Mouse (Mus musculus): ENCODE data around the gene Gm5431. TPM values are rescaled to one million over a fixed set of nuclear protein-coding genes. Genes with fewer than 3 reads are reported as not detected.

Gm5431 gene
- total and polyA plus RNA-seq, 2 experiments from 2014 or later: 0.08 to 0.10 TPM

GRCm38 (mm10) chr11:48838879-48839680, 62.9 kb downstream of the Gm5431 start:
- Histone ChIP-seq H3K27me3 (ENCODE audit: insufficient read depth, low read length) (no peaks in the 10 kb centered on the region; the same call in 1 of the 2 replicates), H3K9ac (replicated peaks; ENCODE audit: low read length) (no peak overlapping the region), H3K4me1 (ENCODE audit: insufficient read depth, low read length) (peaks cover 5% of the 10 kb centered on the region; the same call in 1 of the 2 replicates), H3K9me3 (ENCODE audit: low read length) (no peaks in the 10 kb centered on the region), H3K27ac (no peak overlapping the region), H3K4me2 (ENCODE audit: low read depth, low read length) (peak overlapping the region; percentile 95), H3K4me3 (ENCODE audit: low read length) (no peak overlapping the region), H3K36me3 (ENCODE audit: insufficient read depth, low read length) (no peaks in the 10 kb centered on the region)
- DNase-seq (ENCODE audit: low spot score) (no peak), ATAC-seq (no peak)
- TF ChIP-seq CTCF (IDR thresholded peaks at IDR 0.05; ENCODE audit: low read depth): no peak
- WGBS: 70% methylated on average over 10 of the region's 10 CpGs

DNA sequence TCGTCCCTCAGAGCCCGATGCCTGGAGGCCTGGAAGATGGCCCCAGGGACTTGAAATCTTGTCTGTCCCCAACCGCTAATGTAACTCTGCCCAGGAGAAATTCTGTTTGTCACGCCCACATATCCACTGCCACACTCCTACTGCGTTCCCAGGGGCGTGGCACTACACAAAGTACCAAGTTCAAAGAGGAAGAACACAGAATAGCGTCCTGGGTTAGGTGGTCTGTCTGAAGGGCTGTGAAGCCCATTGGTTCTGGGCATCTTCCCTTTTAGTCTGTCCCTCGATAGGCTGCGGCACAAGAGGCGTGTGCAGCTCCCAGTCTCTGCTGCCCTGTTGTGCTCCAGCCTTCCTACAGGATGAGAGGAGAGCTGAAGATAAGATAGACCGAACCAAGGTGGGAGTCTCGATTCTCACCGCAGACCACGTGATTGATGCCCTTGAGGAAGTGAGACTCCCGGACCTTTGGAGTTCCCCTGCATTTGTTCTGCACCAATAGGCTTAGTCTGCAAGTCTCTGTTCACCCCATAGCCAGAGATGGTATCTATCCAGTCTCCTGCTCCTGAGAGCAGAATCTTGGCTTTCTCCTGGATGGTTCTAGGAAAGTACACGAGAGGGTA, 63.7 kb downstream of the Gm5431 start:
- ATAC-seq (peak; percentile 42), DNase-seq (ENCODE audit: low spot score) (peak; percentile 44)
- Histone ChIP-seq H3K4me1 (ENCODE audit: insufficient read depth, low read length) (peaks cover 5% of the 10 kb centered on the region; the same call in 1 of the 2 replicates), H3K9ac (replicated peaks; ENCODE audit: low read length) (peak overlapping the region; percentile 83), H3K9me3 (ENCODE audit: low read length) (no peaks in the 10 kb centered on the region), H3K4me3 (ENCODE audit: low read length) (peak overlapping the region; percentile 89), H3K36me3 (ENCODE audit: insufficient read depth, low read length) (no peaks in the 10 kb centered on the region), H3K27ac (peak overlapping the region; percentile 75), H3K4me2 (ENCODE audit: low read depth, low read length) (peak overlapping the region; percentile 95), H3K27me3 (ENCODE audit: insufficient read depth, low read length) (no peaks in the 10 kb centered on the region; the same call in 1 of the 2 replicates)
- no peak for TF ChIP-seq CTCF (IDR thresholded peaks at IDR 0.05; ENCODE audit: low read depth)
- WGBS: 3% methylated on average over 16 of the region's 16 CpGs

Other genes starting within 250 kb of the Gm5431 start
- gene Rack1, start 101.9 kb downstream of the Gm5431 start, total RNA-seq (2014; rRNA removed): 897 and 958 TPM in 2 replicates
- 324 and 342 TPM in 2 replicates for gene Rack1, start 101.9 kb downstream of the Gm5431 start, polyA plus RNA-seq (2015; fragmentation: Nextera tagmentation; extraction: Ambion mirVana)
- 42.1 and 43.3 TPM in 2 replicates for gene Trim41, start 84.9 kb downstream of the Gm5431 start, total RNA-seq (2014; rRNA removed)
- gene Trim41, start 84.9 kb downstream of the Gm5431 start, polyA plus RNA-seq (2015; fragmentation: Nextera tagmentation; extraction: Ambion mirVana): 5.5 and 7.1 TPM in 2 replicates
- 4.0 and 7.7 TPM in 2 replicates for gene Trim7, start 76.1 kb downstream of the Gm5431 start, total RNA-seq (2014; rRNA removed)
- 3.7 TPM in 2 replicates for gene Trim7, start 76.1 kb downstream of the Gm5431 start, polyA plus RNA-seq (2015; fragmentation: Nextera tagmentation; extraction: Ambion mirVana)
- gene Gm12184, start 75.6 kb downstream of the Gm5431 start, total RNA-seq (2014; rRNA removed): 20.1 and 26.4 TPM in 2 replicates
- gene Gm12184, start 75.6 kb downstream of the Gm5431 start, polyA plus RNA-seq (2015; fragmentation: Nextera tagmentation; extraction: Ambion mirVana): 5.7 and 6.0 TPM in 2 replicates
- gene Irgm1, start 30.5 kb downstream of the Gm5431 start, total RNA-seq (2014; rRNA removed): 5.8 and 6.0 TPM in 2 replicates
- 6.3 and 8.2 TPM in 2 replicates for gene Irgm1, start 30.5 kb downstream of the Gm5431 start, polyA plus RNA-seq (2015; fragmentation: Nextera tagmentation; extraction: Ambion mirVana)
- 0.32 and 0.37 TPM in 2 replicates for gene Psme2b, start 44.0 kb upstream of the Gm5431 start, total RNA-seq (2014; rRNA removed)
- gene Psme2b, start 44.0 kb upstream of the Gm5431 start, polyA plus RNA-seq (2015; fragmentation: Nextera tagmentation; extraction: Ambion mirVana): 1.4 and 1.7 TPM in 2 replicates
- 0.16 TPM in 1 of 2 replicates, not detected in the other for gene Olfr56, start 76.7 kb upstream of the Gm5431 start, total RNA-seq (2014; rRNA removed)
- 0.08 TPM in 1 of 2 replicates, not detected in the other for gene Olfr56, start 76.7 kb upstream of the Gm5431 start, polyA plus RNA-seq (2015; fragmentation: Nextera tagmentation; extraction: Ambion mirVana)
- gene 9930111J21Rik1, start 77.2 kb upstream of the Gm5431 start, total RNA-seq (2014; rRNA removed): 0.75 and 0.84 TPM in 2 replicates
- 0.20 and 0.40 TPM in 2 replicates for gene 9930111J21Rik1, start 77.2 kb upstream of the Gm5431 start, polyA plus RNA-seq (2015; fragmentation: Nextera tagmentation; extraction: Ambion mirVana)
- not detected in 2 replicates for gene Gm12185, start 90.0 kb upstream of the Gm5431 start, total RNA-seq (2014; rRNA removed)
- gene Gm12185, start 90.0 kb upstream of the Gm5431 start, polyA plus RNA-seq (2015; fragmentation: Nextera tagmentation; extraction: Ambion mirVana): 0.24 TPM in 1 of 2 replicates, not detected in the other
- not detected in 2 replicates for gene Tgtp1, start 92.0 kb upstream of the Gm5431 start, total RNA-seq (2014; rRNA removed)
- gene Tgtp1, start 92.0 kb upstream of the Gm5431 start, polyA plus RNA-seq (2015; fragmentation: Nextera tagmentation; extraction: Ambion mirVana): 0.09 and 0.35 TPM in 2 replicates
- 0.78 and 1.7 TPM in 2 replicates for gene 9930111J21Rik2, start 149.0 kb upstream of the Gm5431 start, total RNA-seq (2014; rRNA removed)
- 0.16 and 0.49 TPM in 2 replicates for gene 9930111J21Rik2, start 149.0 kb upstream of the Gm5431 start, polyA plus RNA-seq (2015; fragmentation: Nextera tagmentation; extraction: Ambion mirVana)
- not detected in 2 replicates for gene Tgtp2, start 162.0 kb upstream of the Gm5431 start, total RNA-seq (2014; rRNA removed)
- gene Tgtp2, start 162.0 kb upstream of the Gm5431 start, polyA plus RNA-seq (2015; fragmentation: Nextera tagmentation; extraction: Ambion mirVana): 0.20 and 0.52 TPM in 2 replicates
- gene Ifi47, start 174.4 kb upstream of the Gm5431 start, total RNA-seq (2014; rRNA removed): 0.68 TPM in 1 of 2 replicates, not detected in the other
- gene Ifi47, start 174.4 kb upstream of the Gm5431 start, polyA plus RNA-seq (2015; fragmentation: Nextera tagmentation; extraction: Ambion mirVana): 1.2 and 1.6 TPM in 2 replicates
- not detected in 2 replicates for gene Olfr1396, start 212.7 kb upstream of the Gm5431 start, total RNA-seq (2014; rRNA removed)
- gene Olfr1396, start 212.7 kb upstream of the Gm5431 start, polyA plus RNA-seq (2015; fragmentation: Nextera tagmentation; extraction: Ambion mirVana): not detected in 2 replicates
- not detected in 2 replicates for gene Olfr1395, start 240.1 kb upstream of the Gm5431 start, total RNA-seq (2014; rRNA removed)
- gene Olfr1395, start 240.1 kb upstream of the Gm5431 start, polyA plus RNA-seq (2015; fragmentation: Nextera tagmentation; extraction: Ambion mirVana): not detected in 2 replicates